In genomic region chr1:54640184-54640795, GRCm38 (mm10) we compare ENCODE assay signal across 12 mouse cellular contexts.
DNase-seq lines count a peak whose midpoint lies in the region; ATAC-seq and TF ChIP-seq lines count a peak whose summit lies in the region.
"Had no signal": no experiment of that assay in that cellular context is flagged by ENCODE, and none has a peak within 500 bp of the region (broad histone marks: within the 10 kb centered on the region; RNA-seq: fewer than 3 reads in every experiment).

No protein-coding gene starts in this region.

- peak overlapping the region; percentile 37 for H3K4me2 ChIP-seq in heart, embryonic 13.5 days
- H3K4me2 ChIP-seq in forebrain, postnatal 0 days (ENCODE audit: low read depth): no peak overlapping the region
- H3K4me2 ChIP-seq in midbrain, embryonic 14.5 days (ENCODE audit: low read length): no peak overlapping the region
- H3K4me2 ChIP-seq: liver, embryonic 12.5 days; stomach, embryonic 15.5 days had no signal

- H3K27ac ChIP-seq in heart, embryonic 13.5 days (replicated peaks): no peak overlapping the region
- H3K27ac ChIP-seq in forebrain, postnatal 0 days (ENCODE audit: low read depth, low read length): peak overlapping the region; percentile 35
- H3K27ac ChIP-seq in midbrain, embryonic 14.5 days (replicated peaks; ENCODE audit: low read depth, low read length): peak overlapping the region; percentile 81
- H3K27ac ChIP-seq: left cerebral cortex, adult 2 months; liver, embryonic 12.5 days; stomach, embryonic 15.5 days had no signal

- TF ChIP-seq POLR2A in brain, embryonic 14.5 days (IDR thresholded peaks at IDR 0.05; ENCODE audit: borderline replicate concordance, extremely low read depth, insufficient read depth, insufficient read length, poor library complexity, severe bottlenecking): no peak

- peaks cover 15% of the 10 kb centered on the region for H3K4me1 ChIP-seq in heart, embryonic 13.5 days
- 0 out of 2 replicates have a peak, but pooled peaks cover 4% of the 10 kb centered on the region for H3K4me1 ChIP-seq in forebrain, postnatal 0 days (ENCODE audit: insufficient read depth)
- H3K4me1 ChIP-seq in midbrain, embryonic 14.5 days (ENCODE audit: control insufficient read depth, insufficient read depth, low read length): peaks cover 8% of the 10 kb centered on the region; the same call in 1 of the 2 replicates
- H3K4me1 ChIP-seq: liver, embryonic 12.5 days; stomach, embryonic 15.5 days had no signal

- no peak for DNase-seq in heart, postnatal 4 days
- DNase-seq in brain, embryonic 14.5 days (ENCODE audit: low read depth): peak; percentile 88
- peak; percentile 67 for DNase-seq in forebrain, postnatal 0 days
- DNase-seq in midbrain, embryonic 14.5 days: peak; percentile 69
- no peak for DNase-seq in spleen, postnatal 36 days (ENCODE audit: low spot score in 2 of 2)
- DNase-seq in urinary bladder, postnatal 25 days (ENCODE audit: low spot score): no peak
- DNase-seq: heart, postnatal 10 days had no signal

- WGBS in heart, embryonic 13.5 days: 32% methylated on average over 5 of the region's 5 CpGs
- 12% methylated on average over 5 of the region's 5 CpGs for WGBS in forebrain, postnatal 0 days
- 25% methylated on average over 5 of the region's 5 CpGs for WGBS in midbrain, embryonic 14.5 days

- 0 out of 2 replicates have a peak overlapping the region, but pooled peaks have one; percentile 28 for H3K9ac ChIP-seq in heart, embryonic 13.5 days
- 0 out of 2 replicates have a peak overlapping the region, but pooled peaks have one; percentile 11 for H3K9ac ChIP-seq in forebrain, postnatal 0 days
- H3K9ac ChIP-seq in midbrain, embryonic 14.5 days (replicated peaks; ENCODE audit: low read length): no peak overlapping the region
- H3K9ac ChIP-seq: liver, embryonic 12.5 days; stomach, embryonic 15.5 days had no signal

- no peak overlapping the region for H3K4me3 ChIP-seq in heart, embryonic 13.5 days
- H3K4me3 ChIP-seq in forebrain, postnatal 0 days (ENCODE audit: low read depth, low read length): no peak overlapping the region
- no peak overlapping the region for H3K4me3 ChIP-seq in midbrain, embryonic 14.5 days (replicated peaks; ENCODE audit: low read depth, low read length)
- H3K4me3 ChIP-seq: left cerebral cortex, adult 2 months; liver, embryonic 12.5 days; stomach, embryonic 15.5 days had no signal

- no peaks in the 10 kb centered on the region for H3K9me3 ChIP-seq in heart, embryonic 13.5 days
- no peaks in the 10 kb centered on the region for H3K9me3 ChIP-seq in forebrain, postnatal 0 days (ENCODE audit: low read length)
- H3K9me3 ChIP-seq in midbrain, embryonic 14.5 days (ENCODE audit: control insufficient read depth, low read length): no peaks in the 10 kb centered on the region
- H3K9me3 ChIP-seq: liver, embryonic 12.5 days; stomach, embryonic 15.5 days had no signal

- ATAC-seq in heart, embryonic 13.5 days (ENCODE audit: extremely low read depth, insufficient number of reproducible peaks, low FRiP score, low TSS enrichment): no peak
- ATAC-seq in forebrain, postnatal 0 days: peak; percentile 84
- peak; percentile 76 for ATAC-seq in midbrain, embryonic 14.5 days (ENCODE audit: low FRiP score, low TSS enrichment)
- ATAC-seq in CD4-positive, CD25-positive, alpha-beta regulatory T cell, adult 4 months: no peak
- ATAC-seq: liver, embryonic 12.5 days had no signal

- no peaks in the 10 kb centered on the region for H3K27me3 ChIP-seq in heart, embryonic 13.5 days (replicated peaks)
- H3K27me3 ChIP-seq in forebrain, postnatal 0 days (ENCODE audit: insufficient read depth, low read length): no peaks in the 10 kb centered on the region
- no peaks in the 10 kb centered on the region for H3K27me3 ChIP-seq in midbrain, embryonic 14.5 days (ENCODE audit: control insufficient read depth, insufficient read depth, low read length)
- H3K27me3 ChIP-seq: liver, embryonic 12.5 days; stomach, embryonic 15.5 days had no signal

- no peak for TF ChIP-seq CTCF in brain, embryonic 14.5 days (IDR thresholded peaks at IDR 0.05; ENCODE audit: borderline replicate concordance, extremely low read depth, insufficient read depth, insufficient read length)
- no peak for TF ChIP-seq CTCF in forebrain, postnatal 0 days (IDR thresholded peaks at IDR 0.05; ENCODE audit: low read depth)

- H3K36me3 ChIP-seq in heart, embryonic 13.5 days: no peaks in the 10 kb centered on the region
- no peaks in the 10 kb centered on the region for H3K36me3 ChIP-seq in forebrain, postnatal 0 days (ENCODE audit: insufficient read depth)
- H3K36me3 ChIP-seq in midbrain, embryonic 14.5 days (ENCODE audit: control insufficient read depth, insufficient read depth, low read length): no peaks in the 10 kb centered on the region
- H3K36me3 ChIP-seq: liver, embryonic 12.5 days; stomach, embryonic 15.5 days had no signal

Comparison
In these comparisons a context has a peak if more than half of its experiments do, and no peak if none do; other contexts are left out.
1. ATAC-seq: peak in forebrain, postnatal 0 days (single experiment) and midbrain, embryonic 14.5 days (single experiment); none in heart, embryonic 13.5 days (single experiment) and CD4-positive, CD25-positive, alpha-beta regulatory T cell, adult 4 months (single experiment).
2. DNase-seq: peak in brain, embryonic 14.5 days (single experiment), forebrain, postnatal 0 days (single experiment) and midbrain, embryonic 14.5 days (single experiment); none in heart, postnatal 4 days (single experiment), spleen, postnatal 36 days (0 of 2) and urinary bladder, postnatal 25 days (single experiment).